Mouse (Mus musculus): ENCODE data around the gene Nfic.

DNA sequence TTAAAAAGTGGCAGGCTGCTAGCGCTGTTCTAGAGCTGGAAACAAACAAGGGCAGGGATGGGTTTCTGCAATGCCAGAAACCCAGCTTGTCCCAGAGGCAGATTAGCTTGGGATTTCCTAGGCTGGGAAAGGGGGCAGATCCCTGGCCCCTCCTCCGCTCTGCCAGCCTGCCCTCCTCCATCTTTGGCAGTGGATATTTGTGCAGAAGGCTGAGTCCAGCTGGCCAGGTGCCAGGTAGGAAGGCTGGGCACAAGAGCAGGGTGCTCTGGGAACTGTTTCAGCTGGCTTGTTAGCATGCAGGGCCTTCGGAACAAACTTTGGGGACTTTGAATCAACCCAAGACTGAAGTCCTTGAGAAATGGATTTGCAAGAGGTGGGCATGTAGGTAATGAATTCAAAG lies 20.0 kb downstream of the Nfic start:
- TF ChIP-seq CTCF (IDR thresholded peaks at IDR 0.05; ENCODE audit: low read depth, low read length) (no peak), POLR2A (IDR thresholded peaks at IDR 0.05; ENCODE audit: borderline replicate concordance, low read depth, low read length) (no peak)
